Mouse (Mus musculus) forebrain, embryonic 14.5 days (tissue): ENCODE data around the gene Armc12. TPM values are rescaled to one million over a fixed set of nuclear protein-coding genes. Genes with fewer than 3 reads are reported as not detected.

Experiments
- ATAC-seq: fragments of 200-750 bp; cut with Nextera tagmentation; 2 replicates; pipeline ENCODE4 v1.8.0; 2017; ENCODE audit warnings: mild to moderate bottlenecking, moderate library complexity
- DNase-seq: peaks from one replicate; pipeline ENCODE4 v3.0.0-alpha.2; 2015; ENCODE audit warnings: low spot score
- H3K27ac ChIP-seq: fragments of 300-500 bp; sonication (generic); 2 replicates; pipeline ENCODE4 v1.5.1; 2014; ENCODE audit warnings: low read depth, mild to moderate bottlenecking, control low read depth, low read length, moderate library complexity
- H3K27me3 ChIP-seq: fragments of 300-500 bp; sonication (generic); replicated peaks from 2 replicates; pipeline ENCODE4 v1.6.1; 2014; ENCODE audit warnings: low read length, control low read depth, mixed read lengths; ENCODE audit not compliant: control insufficient read depth, insufficient read depth
- H3K36me3 ChIP-seq: fragments of 300-500 bp; sonication (generic); 2 replicates; pipeline ENCODE4 v1.6.1; 2014; ENCODE audit warnings: low read length, control low read depth; ENCODE audit not compliant: control insufficient read depth, insufficient read depth
- H3K4me1 ChIP-seq: fragments of 300-500 bp; sonication (generic); 2 replicates; pipeline ENCODE4 v1.6.1; 2014; ENCODE audit warnings: antibody characterized with exemption, low read length, control low read depth; ENCODE audit not compliant: control insufficient read depth, insufficient read depth
- H3K4me2 ChIP-seq: fragments of 300-500 bp; sonication (generic); 2 replicates; pipeline ENCODE4 v1.6.1; 2014; ENCODE audit warnings: mild to moderate bottlenecking, control low read depth, low read length
- H3K4me3 ChIP-seq: fragments of 300-500 bp; sonication (generic); 2 replicates; pipeline ENCODE4 v1.5.1; 2014; ENCODE audit warnings: low read depth, low read length, control low read depth
- H3K9ac ChIP-seq: fragments of 300-500 bp; sonication (generic); 2 replicates; pipeline ENCODE4 v1.6.1; 2014; ENCODE audit warnings: mild to moderate bottlenecking, low read length, control low read depth, moderate library complexity
- H3K9me3 ChIP-seq: fragments of 300-500 bp; sonication (generic); replicated peaks from 2 replicates; pipeline ENCODE4 v1.6.1; 2016; ENCODE audit warnings: low read length, control low read depth, mixed read lengths; ENCODE audit not compliant: control insufficient read depth
- WGBS: fragments of 180-500 bp; shearing (Covaris S2); extraction: QIAGEN DNeasy Blood & Tissue Kit; methylation state at CpG from one replicate; pipeline ENCODE4 v1.1.7; 2014; 5-methylcytosine and 5-hydroxymethylcytosine counted together
- polyA plus RNA-seq: library from polyadenylated mRNA; unstranded; fragments of >200 nt; fragmentation: Nextera tagmentation; extraction: Ambion mirVana; gene quantifications from 2 replicates; pipeline ENCODE4 v1.2.1, GENCODE M21; 2014

Armc12 gene
- polyA plus RNA-seq, 1 experiment from 2014 or later: not detected

DNA sequence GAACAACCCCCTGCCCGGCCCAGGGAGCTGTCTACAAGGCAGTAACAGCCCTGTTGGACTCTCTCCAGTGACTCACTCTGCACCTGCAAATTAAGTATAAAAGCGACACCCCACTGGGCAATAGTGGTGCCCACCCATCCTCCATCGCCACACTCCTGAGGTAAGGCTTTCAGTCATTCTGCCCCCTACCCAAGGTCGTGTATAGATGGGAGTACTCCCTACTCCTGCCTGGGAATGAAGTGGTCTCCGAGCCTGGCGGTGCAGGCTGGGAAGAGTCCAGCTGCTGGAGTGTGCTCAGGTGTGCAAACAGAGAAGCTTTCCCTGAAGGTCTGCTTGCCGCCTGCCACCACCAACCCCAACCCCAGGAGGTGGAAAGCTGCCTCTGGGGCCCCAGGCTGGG is 31.0 kb downstream of the Armc12 start:
- no peak overlapping the region for H3K27ac ChIP-seq
- no peaks in the 10 kb centered on the region for H3K36me3 ChIP-seq
- no peaks in the 10 kb centered on the region for H3K27me3 ChIP-seq
- H3K4me1 ChIP-seq: no peaks in the 10 kb centered on the region; the same call in 1 of the 2 replicates
- no peak overlapping the region for H3K4me2 ChIP-seq
- 67% methylated on average over 7 of the region's 7 CpGs for WGBS
- DNase-seq: no peak
- ATAC-seq: no peak
- no peaks in the 10 kb centered on the region for H3K9me3 ChIP-seq
- no peak overlapping the region for H3K4me3 ChIP-seq
- H3K9ac ChIP-seq: no peak overlapping the region

DNA sequence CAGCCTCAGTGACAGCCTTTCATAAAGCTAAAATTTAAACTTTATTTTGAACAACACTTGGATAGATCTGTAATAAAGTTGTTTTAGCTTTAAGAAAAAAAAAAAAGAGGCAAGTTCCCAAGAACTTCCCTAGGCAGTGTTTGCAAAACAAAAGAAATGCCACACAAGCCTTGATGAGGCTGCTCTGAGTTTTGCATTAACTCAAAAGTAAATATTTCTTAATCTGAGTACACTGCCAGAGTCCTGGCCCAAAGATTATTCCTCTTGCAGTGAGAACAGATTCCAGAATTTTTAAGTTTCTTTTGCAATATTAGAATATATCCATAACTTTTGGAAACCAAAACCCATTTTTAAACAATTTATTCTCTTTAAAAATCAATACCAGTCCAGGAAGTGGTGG is 34.6 kb downstream of the Armc12 start:
- DNase-seq: no peak
- Histone ChIP-seq H3K9me3 (no peaks in the 10 kb centered on the region), H3K36me3 (no peaks in the 10 kb centered on the region), H3K4me3 (no peak overlapping the region), H3K4me1 (no peaks in the 10 kb centered on the region), H3K4me2 (no peak overlapping the region), H3K27ac (no peak overlapping the region), H3K27me3 (no peaks in the 10 kb centered on the region), H3K9ac (no peak overlapping the region)
- ATAC-seq: no peak

DNA sequence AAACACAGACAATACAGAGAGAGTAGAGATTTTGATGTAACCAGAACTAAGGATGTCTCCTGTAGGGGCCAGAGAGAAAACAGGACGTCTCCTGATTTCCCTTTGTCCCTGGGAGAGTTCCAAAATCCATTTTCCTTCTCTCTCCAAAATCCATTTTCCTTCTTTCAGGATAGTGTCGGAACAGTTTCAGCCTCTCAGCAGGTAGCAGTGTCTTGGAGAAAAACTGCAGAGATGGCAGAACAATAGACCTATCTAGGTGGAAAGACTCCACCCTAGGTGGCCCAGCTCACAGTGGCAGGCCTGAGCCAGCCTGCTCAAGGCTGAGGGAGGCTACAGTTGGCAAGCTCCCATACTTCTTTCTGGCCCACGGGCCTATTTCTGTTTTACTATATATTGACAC is 36.9 kb downstream of the Armc12 start:
- WGBS: 13% methylated on average over 3 of the region's 3 CpGs
- Histone ChIP-seq H3K9ac (no peak overlapping the region), H3K27ac (no peak overlapping the region), H3K36me3 (no peaks in the 10 kb centered on the region), H3K4me1 (no peaks in the 10 kb centered on the region), H3K4me3 (no peak overlapping the region), H3K9me3 (no peaks in the 10 kb centered on the region), H3K4me2 (no peak overlapping the region), H3K27me3 (no peaks in the 10 kb centered on the region)
- no peak for DNase-seq
- ATAC-seq: no peak

GRCm38 (mm10) chr17:28571868-28572267 is 41.3 kb downstream of the Armc12 start:
- H3K4me3 ChIP-seq: no peak overlapping the region

DNA sequence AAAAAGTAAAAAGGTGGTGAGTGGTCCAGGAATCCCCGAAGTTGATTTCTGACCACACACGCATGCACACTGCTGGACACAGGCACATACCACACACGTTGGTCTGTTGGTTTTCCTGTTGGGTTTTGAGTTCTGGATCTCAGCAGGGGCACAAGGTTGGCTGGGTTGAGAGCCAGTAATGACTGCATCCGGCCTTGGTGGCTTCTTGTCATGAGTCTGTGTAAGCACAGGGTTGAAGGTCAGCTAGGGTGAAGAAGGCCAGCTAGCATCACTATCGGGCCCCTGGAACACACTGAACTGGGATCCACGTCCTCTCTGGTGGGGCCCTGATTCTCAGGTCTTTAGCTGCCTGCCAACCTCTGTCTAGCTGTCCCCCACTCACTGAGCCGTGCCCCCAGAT is 41.9 kb downstream of the Armc12 start:
- H3K27ac ChIP-seq: no peak overlapping the region
- H3K9me3 ChIP-seq: no peaks in the 10 kb centered on the region
- H3K27me3 ChIP-seq: no peaks in the 10 kb centered on the region
- no peak for ATAC-seq
- no peaks in the 10 kb centered on the region for H3K4me1 ChIP-seq
- H3K4me3 ChIP-seq: no peak overlapping the region
- H3K4me2 ChIP-seq: no peak overlapping the region
- WGBS: 89% methylated on average over 7 of the region's 7 CpGs
- no peak for DNase-seq
- no peaks in the 10 kb centered on the region for H3K36me3 ChIP-seq
- H3K9ac ChIP-seq: no peak overlapping the region

More at GRCm38 (mm10) chr17:28571868-28572267, 41.3 kb downstream of the Armc12 start:
- no peaks in the 10 kb centered on the region for H3K9me3 ChIP-seq
- H3K4me2 ChIP-seq: no peak overlapping the region
- no peak overlapping the region for H3K9ac ChIP-seq
- no peak overlapping the region for H3K27ac ChIP-seq
- no peak for ATAC-seq
- H3K36me3 ChIP-seq: no peaks in the 10 kb centered on the region
- no peak for DNase-seq
- no peaks in the 10 kb centered on the region for H3K27me3 ChIP-seq
- H3K4me1 ChIP-seq: no peaks in the 10 kb centered on the region
- 78% methylated on average over 3 of the region's 3 CpGs for WGBS

DNA sequence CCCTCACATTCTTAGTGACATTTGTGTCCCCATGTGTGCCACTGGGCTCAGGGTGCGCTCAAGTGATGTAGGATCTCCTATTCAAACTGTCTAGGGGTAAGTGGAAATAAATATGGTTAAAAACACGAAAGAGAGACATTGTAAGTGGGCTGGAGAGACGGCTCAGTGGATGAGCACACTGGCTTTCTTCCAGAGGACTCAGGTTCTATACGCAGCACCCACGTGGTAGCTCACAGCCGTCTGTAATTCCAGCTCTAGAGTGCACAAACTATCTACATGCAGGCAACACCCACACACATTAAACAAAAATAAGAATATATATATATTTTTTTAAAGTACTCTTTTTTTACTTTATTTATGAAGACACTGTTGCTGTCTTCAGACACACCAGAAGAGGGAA is 42.3 kb downstream of the Armc12 start:
- no peaks in the 10 kb centered on the region for H3K4me1 ChIP-seq
- no peak overlapping the region for H3K4me3 ChIP-seq
- H3K36me3 ChIP-seq: no peaks in the 10 kb centered on the region
- no peak for DNase-seq
- no peak overlapping the region for H3K4me2 ChIP-seq
- no peak overlapping the region for H3K9ac ChIP-seq
- ATAC-seq: no peak
- no peaks in the 10 kb centered on the region for H3K27me3 ChIP-seq
- no peaks in the 10 kb centered on the region for H3K9me3 ChIP-seq
- WGBS: 88% methylated on average over 6 of the region's 6 CpGs
- no peak overlapping the region for H3K27ac ChIP-seq

DNA sequence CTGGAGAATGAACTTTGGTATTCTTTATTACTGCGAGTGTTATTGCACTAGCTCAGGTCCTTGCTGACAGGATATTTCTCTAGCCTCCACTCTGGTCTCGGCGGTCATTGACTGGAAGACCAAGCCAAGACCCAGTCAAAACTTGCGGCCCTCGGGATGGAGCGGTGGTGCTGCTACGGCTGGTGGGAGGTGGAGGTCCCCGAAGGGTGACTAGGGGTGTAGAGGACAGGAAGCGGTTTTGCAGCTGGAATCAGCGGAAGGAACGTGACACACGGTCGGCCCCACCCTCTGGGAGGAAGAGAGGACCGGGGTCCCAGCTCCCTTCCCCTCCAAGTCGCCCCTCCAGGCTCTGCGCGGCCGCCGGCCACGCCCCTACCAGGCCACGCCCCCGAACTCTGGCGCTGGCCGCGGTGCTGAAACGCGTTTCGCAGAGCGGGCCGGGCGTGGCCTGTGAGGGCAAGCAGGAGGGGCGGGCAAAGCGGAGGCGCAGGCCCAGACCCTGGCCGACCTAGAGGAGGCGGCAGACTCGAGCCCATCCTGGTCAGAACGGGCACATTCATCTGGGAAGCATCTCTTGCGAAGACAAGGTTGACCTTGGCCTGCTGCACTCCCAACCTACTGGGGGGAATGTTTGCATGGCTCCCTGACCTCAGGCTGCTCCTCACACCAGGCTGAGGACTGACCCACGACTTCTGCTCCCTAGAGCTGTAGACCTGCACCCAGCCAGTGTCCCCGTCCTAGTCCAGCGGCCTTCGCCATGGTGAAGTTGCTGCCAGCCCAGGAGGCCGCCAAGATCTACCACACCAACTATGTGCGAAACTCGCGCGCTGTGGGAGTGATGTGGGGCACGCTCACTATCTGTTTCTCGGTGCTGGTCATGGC is 44.9 kb downstream of the Armc12 start, which contains the start of gene Lhfpl5:
Gene Lhfpl5 (plus strand): TSS at position 398 of the 882 bp plus-strand sequence.
- peak; percentile 86 for ATAC-seq
- peak; percentile 71 for DNase-seq
- WGBS: 19% methylated on average over 41 of the region's 50 CpGs

GRCm38 (mm10) chr17:28580396-28580795 is 49.8 kb downstream of the Armc12 start:
- no peaks in the 10 kb centered on the region for H3K27me3 ChIP-seq
- no peaks in the 10 kb centered on the region for H3K36me3 ChIP-seq
- DNase-seq: peak; percentile 49
- no peaks in the 10 kb centered on the region for H3K9me3 ChIP-seq
- WGBS: 5% methylated on average over 9 of the region's 9 CpGs
- no peak overlapping the region for H3K27ac ChIP-seq
- no peak overlapping the region for H3K9ac ChIP-seq
- H3K4me2 ChIP-seq: no peak overlapping the region
- H3K4me1 ChIP-seq: peaks cover 3% of the 10 kb centered on the region; the same call in 1 of the 2 replicates
- no peak overlapping the region for H3K4me3 ChIP-seq
- ATAC-seq: no peak

More for the DNA sequence above, 44.9 kb downstream of the Armc12 start, which contains the start of gene Lhfpl5:
- H3K36me3 ChIP-seq: no peaks in the 10 kb centered on the region
- peak within 1 kb of the TSS; percentile 32 for H3K4me3 ChIP-seq
- H3K9me3 ChIP-seq: no peaks in the 10 kb centered on the region
- peak within 1 kb of the TSS; percentile 55 for H3K4me2 ChIP-seq
- H3K27ac ChIP-seq: no peak within 1 kb of the TSS
- H3K27me3 ChIP-seq: no peaks in the 10 kb centered on the region
- peak within 1 kb of the TSS; percentile 43 for H3K9ac ChIP-seq
- peaks cover 1% of the 10 kb centered on the region; the same call in 1 of the 2 replicates for H3K4me1 ChIP-seq

DNA sequence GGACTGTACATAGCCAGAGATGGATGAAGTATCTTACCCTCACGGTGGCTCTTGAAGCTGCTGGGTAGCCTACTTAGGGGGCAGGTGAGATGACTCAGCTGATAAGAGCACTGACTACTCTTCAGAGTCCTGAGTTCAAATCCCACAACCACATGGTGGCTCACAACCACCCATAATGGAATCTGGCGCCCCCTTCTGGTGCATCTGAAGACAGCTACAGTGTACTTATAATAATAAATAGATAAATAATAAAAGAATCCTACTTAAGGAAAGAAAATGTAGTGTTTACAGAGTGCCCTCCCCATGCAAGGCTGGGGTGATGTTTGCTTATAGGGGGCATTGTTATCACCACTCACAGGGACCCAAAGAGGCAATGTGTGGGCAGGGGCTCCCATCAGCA is 50.5 kb downstream of the Armc12 start:
- Histone ChIP-seq H3K4me3 (no peak overlapping the region), H3K27me3 (no peaks in the 10 kb centered on the region), H3K9me3 (no peaks in the 10 kb centered on the region), H3K9ac (no peak overlapping the region), H3K27ac (no peak overlapping the region), H3K4me1 (peaks cover 3% of the 10 kb centered on the region; the same call in 1 of the 2 replicates), H3K36me3 (no peaks in the 10 kb centered on the region), H3K4me2 (no peak overlapping the region)
- 64% methylated on average over 2 of the region's 2 CpGs for WGBS
- DNase-seq (no peak), ATAC-seq (no peak)
